ENCODE assay signal across 26 mouse cellular contexts in genomic region chr3:54611431-54611990, GRCm38 (mm10).
A peak's percentile ranks its signal among the peaks of the same experiment; 100 is the strongest.
DNase-seq lines count a peak whose midpoint lies in the region; ATAC-seq lines count a peak whose summit lies in the region.
"Had no signal": no experiment of that assay in that cellular context is flagged by ENCODE, and none has a peak within 500 bp of the region (broad histone marks: within the 10 kb centered on the region; RNA-seq: fewer than 3 reads in every experiment).

No protein-coding gene starts in this region.

- H3K27me3 ChIP-seq in intestine, embryonic 15.5 days (replicated peaks) = no peaks in the 10 kb centered on the region
- H3K27me3 ChIP-seq: CH12.LX; heart, embryonic 12.5 days; hindbrain, embryonic 12.5 days; liver, embryonic 13.5 days; midbrain, embryonic 12.5 days had no signal

- H3K27ac ChIP-seq in intestine, embryonic 15.5 days = no peak overlapping the region
- H3K27ac ChIP-seq: gastrocnemius, adult 2 months; hindbrain, embryonic 12.5 days; liver, embryonic 13.5 days; midbrain, embryonic 12.5 days had no signal

- H3K9me3 ChIP-seq in intestine, embryonic 15.5 days = no peaks in the 10 kb centered on the region
- H3K9me3 ChIP-seq: hindbrain, embryonic 12.5 days; liver, embryonic 13.5 days; midbrain, embryonic 12.5 days had no signal

- peak; percentile 84 for ATAC-seq in common myeloid progenitor, adult 5-6 weeks (replicated peaks; ENCODE audit: low read depth, poor library complexity, severe bottlenecking)
- ATAC-seq in granulocyte monocyte progenitor cell, adult 5-6 weeks (replicated peaks; ENCODE audit: poor library complexity, severe bottlenecking) = peak; percentile 82
- ATAC-seq in megakaryocyte progenitor cell, adult 5-6 weeks (replicated peaks; ENCODE audit: poor library complexity) = peak; percentile 82
- no peak for ATAC-seq in activated CD4-positive, CD25-positive, alpha-beta regulatory T cell, adult 4 months
- no peak for ATAC-seq in intestine, embryonic 15.5 days
- ATAC-seq: forebrain, embryonic 14.5 days had no signal

- intact Hi-C loops in gastrocnemius, postnatal 36 days (cut with DNase I) = no loop called here

- no peaks in the 10 kb centered on the region for H3K36me3 ChIP-seq in intestine, embryonic 15.5 days
- H3K36me3 ChIP-seq: G1E; heart, embryonic 12.5 days; hindbrain, embryonic 12.5 days; liver, embryonic 13.5 days; midbrain, embryonic 12.5 days had no signal

- no peaks in the 10 kb centered on the region for H3K4me1 ChIP-seq in intestine, embryonic 15.5 days (replicated peaks)
- H3K4me1 ChIP-seq: heart, embryonic 12.5 days; hindbrain, embryonic 12.5 days; liver, embryonic 13.5 days; midbrain, embryonic 12.5 days had no signal

- WGBS in intestine, embryonic 15.5 days = 59% methylated on average over 10 of the region's 10 CpGs

- peak; percentile 27 for DNase-seq in gastrocnemius, postnatal 25 days
- DNase-seq in gastrocnemius, postnatal 36 days = no peak
- DNase-seq in right cerebral cortex, postnatal 25 days = no peak
- DNase-seq: adrenal gland, postnatal 10 days; cerebellum, adult 2 months; cerebellum, postnatal 25 days; gastrocnemius, adult 2 months; heart, adult 18-20 months; kidney, adult 18-20 months; kidney, postnatal 10 days; layer of hippocampus, postnatal 36 days; liver, embryonic 13.5 days; lung, adult 2 months; lung, postnatal 4 days had no signal

- no peak overlapping the region for H3K4me3 ChIP-seq in intestine, embryonic 15.5 days (replicated peaks)
- H3K4me3 ChIP-seq: erythroblast, embryonic 14.5 days; gastrocnemius, adult 2 months; heart, embryonic 12.5 days; hindbrain, embryonic 12.5 days; liver, embryonic 13.5 days; midbrain, embryonic 12.5 days had no signal

- H3K9ac ChIP-seq in intestine, embryonic 15.5 days = no peak overlapping the region
- H3K9ac ChIP-seq: heart, embryonic 12.5 days; hindbrain, embryonic 12.5 days; liver, embryonic 13.5 days; midbrain, embryonic 12.5 days had no signal

- no peak overlapping the region for H3K4me2 ChIP-seq in intestine, embryonic 15.5 days (replicated peaks)
- H3K4me2 ChIP-seq: heart, embryonic 12.5 days; hindbrain, embryonic 12.5 days; liver, embryonic 13.5 days; midbrain, embryonic 12.5 days had no signal

Comparison
In these comparisons a context has a peak if more than half of its experiments do, and no peak if none do; other contexts are left out.
1. ATAC-seq: peak in common myeloid progenitor, adult 5-6 weeks (single experiment), granulocyte monocyte progenitor cell, adult 5-6 weeks (single experiment) and megakaryocyte progenitor cell, adult 5-6 weeks (single experiment); none in activated CD4-positive, CD25-positive, alpha-beta regulatory T cell, adult 4 months (single experiment) and intestine, embryonic 15.5 days (single experiment).